Mouse (Mus musculus) layer of hippocampus, adult 6 months (tissue): Measurements from ENCODE around the gene Yme1l1. TPM values are rescaled to one million over a fixed set of nuclear protein-coding genes. Genes with fewer than 3 reads are reported as not detected.

ENCODE experiments used
- long read RNA-seq, 2 experiments: library from polyadenylated mRNA; unstranded; transcript quantifications; one replicate each; pipeline ENCODE4 v2.0.0; 2019 to 2020
- polyA plus RNA-seq: library from polyadenylated mRNA; unstranded; fragments of <200 nt; fragmentation: Nextera tagmentation; gene quantifications from 2 replicates; pipeline ENCODE4 v1.2.3, GENCODE M21; 2021

The Yme1l1 gene
- 46.6 and 67.3 TPM in 2 replicates for polyA plus RNA-seq
- long read RNA-seq, experiment 1, full-length matches to known transcripts = 29 of 118 reads
- long read RNA-seq, experiment 1, partial matches to known transcripts = 23 of 118 reads
- long read RNA-seq, experiment 1, other reads (novel, unspliced or antisense) = 66 of 118 reads
- long read RNA-seq, experiment 2, full-length matches to known transcripts = 147 of 174 reads
- long read RNA-seq, experiment 2, partial matches to known transcripts = 14 of 174 reads
- long read RNA-seq, experiment 2, other reads (novel, unspliced or antisense) = 13 of 174 reads

DNA sequence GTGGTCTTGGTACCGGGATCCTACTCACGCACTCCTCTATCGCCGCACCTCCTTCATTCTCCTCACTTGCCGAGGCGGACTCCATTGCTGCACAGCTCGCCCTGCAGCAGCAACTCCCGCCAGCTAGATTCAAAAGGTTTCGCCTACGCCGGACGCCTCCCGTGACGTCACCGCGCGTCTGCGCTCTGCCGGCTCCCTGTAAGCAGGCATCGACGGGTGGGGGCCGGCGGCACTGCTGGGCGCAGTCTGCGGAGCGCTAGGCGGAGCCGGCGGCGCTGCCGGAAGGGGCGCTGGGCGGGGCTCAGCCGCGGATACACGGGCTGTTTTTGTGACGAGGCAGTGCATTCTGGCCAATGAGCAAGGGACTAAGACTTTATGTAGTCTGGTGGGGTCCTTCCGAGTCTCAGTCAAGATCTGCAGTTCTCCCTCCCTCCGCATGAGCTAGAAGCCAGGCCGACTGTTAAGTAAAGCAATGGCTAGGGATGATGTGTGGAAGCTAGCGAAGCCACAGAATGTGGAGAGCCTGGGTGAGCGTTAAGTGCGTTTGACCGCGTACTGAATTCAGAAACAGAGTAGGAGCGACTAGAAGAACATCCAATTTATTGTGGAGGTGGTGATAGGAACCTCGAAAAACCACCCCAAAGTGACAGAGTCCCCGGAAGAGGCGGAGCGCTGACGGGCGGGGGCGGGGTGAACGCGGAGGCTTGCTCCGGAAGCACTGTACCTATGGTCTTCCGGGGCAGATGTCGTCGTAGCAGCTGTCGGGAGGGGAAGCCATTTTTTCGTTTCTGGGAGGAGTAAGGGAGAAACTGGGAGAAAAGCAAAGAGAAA, at the start of gene Yme1l1, which contains the start of gene Mastl:
TSS of gene Yme1l1 (plus strand) at position 593 of the 831 bp plus-strand sequence.
TSS of gene Mastl (minus strand) at position 248 of the 831 bp plus-strand sequence.

DNA sequence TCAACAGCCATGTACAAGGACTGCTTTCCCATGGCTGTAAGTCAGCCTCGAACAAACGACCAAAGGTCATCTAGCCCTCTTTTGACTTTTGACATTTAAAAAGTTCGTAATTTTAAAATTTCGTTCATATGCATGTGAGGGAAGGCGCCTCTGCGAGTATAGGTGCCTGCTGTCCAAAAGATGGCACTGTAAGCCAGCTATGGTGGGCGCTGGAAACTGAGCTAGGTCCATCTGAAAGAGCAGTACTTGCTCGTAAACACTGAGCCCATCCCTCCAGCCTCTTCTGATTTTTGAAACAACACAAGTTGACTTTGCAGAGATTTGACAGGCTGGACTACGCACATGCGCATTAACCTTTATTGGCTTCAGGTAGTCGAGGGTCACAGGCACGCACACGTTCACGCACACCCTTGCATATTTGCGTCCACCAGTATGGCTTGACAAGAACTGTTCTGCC, 50.9 kb downstream of the Yme1l1 start, which contains the start of gene 4931423N10Rik:
TSS of gene 4931423N10Rik (plus strand) at position 407 of the 457 bp plus-strand sequence.

Other genes starting within 250 kb of the Yme1l1 start
- 161 and 166 TPM in 2 replicates for gene Abi1, start 116.1 kb upstream of the Yme1l1 start, polyA plus RNA-seq
- 24.8 and 35.6 TPM in 2 replicates for gene Acbd5, start 88.2 kb upstream of the Yme1l1 start, polyA plus RNA-seq
- 0.31 and 0.34 TPM in 2 replicates for gene Mastl, start 345 bp upstream of the Yme1l1 start, polyA plus RNA-seq
- not detected in 2 replicates for gene 4931423N10Rik, start 51.1 kb downstream of the Yme1l1 start, polyA plus RNA-seq
- 1.2 and 1.3 TPM in 2 replicates for gene Nxph2, start 164.9 kb downstream of the Yme1l1 start, polyA plus RNA-seq